Mouse (Mus musculus): ENCODE data around the gene Ano1. TPM values are rescaled to one million over a fixed set of nuclear protein-coding genes. Genes with fewer than 3 reads are reported as not detected.

Gene Ano1
- polyA plus RNA-seq, 1 experiment from 2014 or later: 22.2 TPM

DNA sequence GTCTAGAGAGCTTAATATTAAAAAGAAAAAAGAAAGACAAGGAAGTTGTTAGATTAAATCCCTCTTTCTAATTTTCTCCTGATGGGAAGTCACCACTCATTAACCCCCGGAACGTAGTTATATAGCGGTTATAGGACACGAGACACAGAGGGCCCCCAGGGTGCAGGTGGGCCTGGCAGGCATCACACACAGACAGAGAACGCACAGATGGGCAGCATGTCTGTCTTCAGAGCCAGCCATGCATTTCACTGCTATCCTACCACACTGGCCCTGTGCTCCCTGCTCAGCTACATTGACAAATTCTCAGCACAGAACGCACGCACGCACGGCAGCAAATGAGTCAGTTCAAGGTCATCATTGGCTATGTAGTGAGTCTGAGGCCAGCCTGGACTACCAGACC, 8.5 kb upstream of the Ano1 start:
- Histone ChIP-seq H3K36me3 (ENCODE audit: control insufficient read depth, insufficient read depth, low read length) (no peaks in the 10 kb centered on the region), H3K4me3 (ENCODE audit: low read depth, low read length) (no peak overlapping the region), H3K4me2 (ENCODE audit: low read depth, low read length) (no peak overlapping the region), H3K9ac (ENCODE audit: low read depth, low read length) (no peak overlapping the region), H3K4me1 (ENCODE audit: control insufficient read depth, insufficient read depth, low read length) (no peaks in the 10 kb centered on the region), H3K9me3 (ENCODE audit: control insufficient read depth, low read length) (no peaks in the 10 kb centered on the region), H3K27ac (replicated peaks; ENCODE audit: low read depth, low read length) (no peak overlapping the region), H3K27me3 (replicated peaks; ENCODE audit: control insufficient read depth, insufficient read depth, low read length) (no peaks in the 10 kb centered on the region)
- 52% methylated on average over 8 of the region's 9 CpGs for WGBS
- DNase-seq (ENCODE audit: low spot score) (no peak), ATAC-seq (ENCODE audit: low read depth) (no peak)

DNA sequence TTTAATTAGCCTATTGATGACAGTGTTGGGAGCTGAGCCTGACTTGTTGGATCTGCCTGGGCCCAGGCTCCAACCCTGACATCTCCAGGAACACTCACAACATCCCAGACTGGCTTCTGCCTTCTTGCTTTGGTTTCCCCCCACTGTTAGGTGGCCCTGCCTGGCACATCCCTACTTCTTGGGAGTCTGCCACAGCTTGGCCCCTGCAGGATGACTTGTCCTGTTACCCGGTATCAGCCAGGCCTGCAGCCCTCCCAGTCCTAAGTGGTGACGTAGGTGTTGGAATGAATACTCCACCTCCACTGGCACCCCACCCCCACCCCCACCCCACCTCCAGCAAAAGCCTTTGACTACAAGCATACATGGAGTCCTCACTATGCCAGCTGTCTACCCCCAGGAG, 7.7 kb upstream of the Ano1 start:
- H3K36me3 ChIP-seq (ENCODE audit: control insufficient read depth, insufficient read depth, low read length): no peaks in the 10 kb centered on the region
- no peak overlapping the region for H3K9ac ChIP-seq (ENCODE audit: low read depth, low read length)
- no peaks in the 10 kb centered on the region for H3K9me3 ChIP-seq (ENCODE audit: control insufficient read depth, low read length)
- 57% methylated on average over 2 of the region's 2 CpGs for WGBS
- H3K4me2 ChIP-seq (ENCODE audit: low read depth, low read length): no peak overlapping the region
- H3K4me3 ChIP-seq (ENCODE audit: low read depth, low read length): no peak overlapping the region
- no peaks in the 10 kb centered on the region for H3K4me1 ChIP-seq (ENCODE audit: control insufficient read depth, insufficient read depth, low read length)
- H3K27me3 ChIP-seq (replicated peaks; ENCODE audit: control insufficient read depth, insufficient read depth, low read length): no peaks in the 10 kb centered on the region
- DNase-seq (ENCODE audit: low spot score) (no peak), ATAC-seq (ENCODE audit: low read depth) (no peak)
- no peak overlapping the region for H3K27ac ChIP-seq (replicated peaks; ENCODE audit: low read depth, low read length)

DNA sequence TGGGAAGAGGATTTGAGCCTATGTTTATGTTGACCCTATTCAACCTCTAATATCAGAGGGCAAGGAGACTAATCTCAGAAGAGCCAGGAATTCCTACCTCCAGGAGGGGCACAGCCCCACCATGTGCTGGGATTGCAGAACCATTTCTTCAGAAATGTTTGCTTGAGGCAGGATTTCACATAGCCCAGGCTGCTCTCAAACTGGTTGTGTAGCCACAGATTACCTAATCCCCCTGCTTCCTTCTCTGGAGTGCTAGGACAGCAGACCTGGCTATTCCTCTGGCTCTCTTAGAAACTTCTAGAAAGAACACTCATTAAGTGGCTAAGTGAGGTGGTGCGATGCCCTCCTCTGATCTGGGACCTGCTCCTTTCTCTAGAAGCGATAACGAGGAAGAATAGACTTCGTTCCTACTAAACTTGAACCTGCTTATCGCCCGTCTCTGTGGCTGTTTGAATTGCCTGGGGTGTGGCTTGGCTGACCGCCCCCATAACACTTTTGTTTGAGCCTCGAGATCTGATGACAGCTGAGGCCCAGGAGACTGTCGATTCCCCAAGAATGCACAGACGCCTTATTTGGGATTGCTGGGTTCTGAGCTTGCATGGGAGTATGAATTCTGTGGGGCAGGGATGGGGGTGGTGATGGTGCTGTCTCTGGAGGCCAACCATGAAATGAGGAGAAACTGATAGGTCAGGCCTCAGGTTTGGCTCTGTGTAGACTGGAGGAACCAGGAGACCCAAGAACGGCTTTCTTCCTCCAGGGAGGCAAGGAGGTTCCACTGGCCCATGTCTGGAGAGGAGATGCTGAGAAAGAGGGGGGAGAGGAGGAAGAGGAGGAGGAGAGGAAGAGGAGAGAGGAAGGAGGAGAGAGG, 4.0 kb upstream of the Ano1 start:
- H3K36me3 ChIP-seq (ENCODE audit: control insufficient read depth, insufficient read depth, low read length): no peaks in the 10 kb centered on the region
- no peaks in the 10 kb centered on the region for H3K4me1 ChIP-seq (ENCODE audit: control insufficient read depth, insufficient read depth, low read length)
- H3K9ac ChIP-seq (ENCODE audit: low read depth, low read length): no peak overlapping the region
- WGBS: 70% methylated on average over 11 of the region's 11 CpGs
- H3K27me3 ChIP-seq (replicated peaks; ENCODE audit: control insufficient read depth, insufficient read depth, low read length): no peaks in the 10 kb centered on the region
- no peak overlapping the region for H3K4me2 ChIP-seq (ENCODE audit: low read depth, low read length)
- DNase-seq (ENCODE audit: low spot score) (no peak), ATAC-seq (ENCODE audit: low read depth) (no peak)
- H3K9me3 ChIP-seq (ENCODE audit: control insufficient read depth, low read length): no peaks in the 10 kb centered on the region
- no peak overlapping the region for H3K4me3 ChIP-seq (ENCODE audit: low read depth, low read length)
- no peak overlapping the region for H3K27ac ChIP-seq (replicated peaks; ENCODE audit: low read depth, low read length)

DNA sequence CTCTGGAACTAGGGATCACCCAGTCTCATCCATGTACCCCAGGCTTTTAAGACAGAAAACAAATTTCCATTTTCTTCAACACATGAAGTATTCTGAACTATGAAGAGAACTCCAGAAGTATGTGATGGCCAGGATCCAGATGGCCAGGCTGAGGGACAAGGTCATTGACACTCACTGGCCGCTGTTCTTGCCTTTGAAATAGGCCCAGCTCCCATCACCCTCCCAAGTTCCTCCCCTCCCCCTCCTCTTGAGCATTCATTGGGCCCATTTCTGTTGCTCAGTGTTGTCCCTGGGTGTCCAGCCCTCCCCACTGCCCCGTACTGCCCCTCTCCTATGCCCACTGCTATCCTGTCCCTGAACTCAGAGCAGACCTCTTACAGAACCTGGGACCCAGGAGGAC, 2.9 kb upstream of the Ano1 start:
- 84% methylated on average over 2 of the region's 2 CpGs for WGBS
- Histone ChIP-seq H3K9me3 (ENCODE audit: control insufficient read depth, low read length) (no peaks in the 10 kb centered on the region), H3K4me3 (ENCODE audit: low read depth, low read length) (no peak overlapping the region), H3K4me2 (ENCODE audit: low read depth, low read length) (no peak overlapping the region), H3K36me3 (ENCODE audit: control insufficient read depth, insufficient read depth, low read length) (no peaks in the 10 kb centered on the region), H3K27ac (replicated peaks; ENCODE audit: low read depth, low read length) (no peak overlapping the region), H3K9ac (ENCODE audit: low read depth, low read length) (no peak overlapping the region), H3K4me1 (ENCODE audit: control insufficient read depth, insufficient read depth, low read length) (no peaks in the 10 kb centered on the region), H3K27me3 (replicated peaks; ENCODE audit: control insufficient read depth, insufficient read depth, low read length) (no peaks in the 10 kb centered on the region)
- no peak for DNase-seq (ENCODE audit: low spot score)
- no peak for ATAC-seq (ENCODE audit: low read depth)

DNA sequence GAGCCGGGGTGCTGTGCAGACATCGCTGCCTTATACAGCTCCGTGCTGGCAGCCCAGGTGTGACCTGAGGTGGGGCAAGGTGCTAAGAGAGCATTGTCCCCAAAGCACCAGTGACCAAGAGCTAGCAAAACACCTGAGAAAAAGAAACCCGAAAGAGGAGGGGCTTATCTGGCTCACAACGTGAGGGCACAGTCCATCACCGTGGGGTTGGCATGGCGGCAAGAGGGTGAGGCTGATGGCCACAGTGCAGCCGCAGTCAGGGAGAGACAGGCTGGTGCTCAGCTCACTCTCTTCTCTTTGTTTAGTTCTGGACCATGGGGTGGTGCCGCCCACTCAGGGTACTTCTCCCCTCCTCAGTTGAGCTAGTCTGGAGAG, 1.9 kb upstream of the Ano1 start:
- Histone ChIP-seq H3K9me3 (ENCODE audit: control insufficient read depth, low read length) (no peaks in the 10 kb centered on the region), H3K36me3 (ENCODE audit: control insufficient read depth, insufficient read depth, low read length) (no peaks in the 10 kb centered on the region), H3K27me3 (replicated peaks; ENCODE audit: control insufficient read depth, insufficient read depth, low read length) (no peaks in the 10 kb centered on the region), H3K27ac (replicated peaks; ENCODE audit: low read depth, low read length) (no peak overlapping the region), H3K9ac (ENCODE audit: low read depth, low read length) (no peak overlapping the region), H3K4me3 (ENCODE audit: low read depth, low read length) (no peak overlapping the region), H3K4me2 (ENCODE audit: low read depth, low read length) (no peak overlapping the region), H3K4me1 (ENCODE audit: control insufficient read depth, insufficient read depth, low read length) (no peaks in the 10 kb centered on the region)
- 95% methylated on average over 9 of the region's 9 CpGs for WGBS
- no peak for ATAC-seq (ENCODE audit: low read depth)
- DNase-seq (ENCODE audit: low spot score): no peak

DNA sequence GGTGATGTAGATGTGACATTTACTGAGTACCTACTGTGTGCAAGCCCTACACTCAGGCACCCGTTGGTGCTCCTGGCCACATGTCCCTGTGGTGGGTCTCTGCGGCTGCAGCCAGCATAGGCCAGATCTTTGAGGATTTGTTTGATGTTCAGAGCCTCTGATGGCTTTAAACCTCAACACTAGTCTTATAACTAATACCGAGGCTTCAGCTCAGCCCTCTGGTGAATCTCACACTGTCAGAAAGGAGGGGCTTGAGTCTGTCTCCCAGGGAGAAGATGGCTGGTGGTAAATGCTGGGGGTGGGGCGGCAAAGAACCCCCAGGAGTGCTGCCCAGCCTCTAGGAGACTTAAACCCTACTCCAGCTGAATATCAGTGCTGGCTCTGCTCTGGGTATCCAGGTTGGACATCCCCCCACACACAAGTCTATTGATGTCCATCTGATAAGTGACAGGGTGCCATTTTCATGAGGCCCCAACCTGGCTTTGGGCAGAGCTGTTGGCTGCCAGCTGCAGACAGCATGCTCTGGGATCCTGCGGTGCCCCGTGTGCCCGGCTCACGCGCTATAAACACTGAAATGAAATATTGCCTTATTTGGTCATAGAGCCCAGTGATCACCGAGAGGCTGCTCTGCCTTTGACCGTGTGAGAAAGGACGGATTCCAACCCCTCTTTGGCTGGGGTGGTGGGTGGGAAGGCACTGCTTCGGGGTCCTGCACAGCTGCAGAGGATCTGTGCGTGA, 1.3 kb upstream of the Ano1 start:
- H3K4me1 ChIP-seq (ENCODE audit: control insufficient read depth, insufficient read depth, low read length): no peaks in the 10 kb centered on the region
- H3K4me3 ChIP-seq (ENCODE audit: low read depth, low read length): no peak overlapping the region
- H3K4me2 ChIP-seq (ENCODE audit: low read depth, low read length): no peak overlapping the region
- H3K9me3 ChIP-seq (ENCODE audit: control insufficient read depth, low read length): no peaks in the 10 kb centered on the region
- 65% methylated on average over 14 of the region's 14 CpGs for WGBS
- H3K27me3 ChIP-seq (replicated peaks; ENCODE audit: control insufficient read depth, insufficient read depth, low read length): no peaks in the 10 kb centered on the region
- no peaks in the 10 kb centered on the region for H3K36me3 ChIP-seq (ENCODE audit: control insufficient read depth, insufficient read depth, low read length)
- ATAC-seq (ENCODE audit: low read depth) (no peak), DNase-seq (ENCODE audit: low spot score) (no peak)
- H3K9ac ChIP-seq (ENCODE audit: low read depth, low read length): no peak overlapping the region
- no peak overlapping the region for H3K27ac ChIP-seq (replicated peaks; ENCODE audit: low read depth, low read length)

DNA sequence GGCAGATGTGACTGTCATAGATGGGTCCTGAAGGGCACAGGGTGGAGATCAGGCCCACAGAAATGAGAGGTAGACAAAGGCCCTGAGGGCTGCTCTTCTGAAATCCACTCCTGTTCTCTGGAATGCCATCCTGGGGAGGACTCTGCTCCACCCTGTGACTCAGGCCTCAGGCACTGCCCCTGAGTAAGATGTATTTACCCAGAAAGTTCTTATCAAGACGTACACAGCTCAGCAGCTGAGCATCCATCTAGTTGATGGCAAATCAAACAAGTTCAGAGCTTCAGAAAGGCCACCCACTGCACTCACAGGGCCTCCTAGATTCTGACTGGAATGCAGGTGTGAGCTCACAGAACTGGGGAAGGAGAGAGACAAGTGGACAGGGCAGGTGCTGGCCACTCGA, 4.0 kb downstream of the Ano1 start:
- Histone ChIP-seq H3K27me3 (replicated peaks; ENCODE audit: control insufficient read depth, insufficient read depth, low read length) (no peaks in the 10 kb centered on the region), H3K27ac (replicated peaks; ENCODE audit: low read depth, low read length) (no peak overlapping the region), H3K36me3 (ENCODE audit: control insufficient read depth, insufficient read depth, low read length) (no peaks in the 10 kb centered on the region), H3K9ac (ENCODE audit: low read depth, low read length) (no peak overlapping the region), H3K9me3 (ENCODE audit: control insufficient read depth, low read length) (no peaks in the 10 kb centered on the region), H3K4me3 (ENCODE audit: low read depth, low read length) (no peak overlapping the region), H3K4me2 (ENCODE audit: low read depth, low read length) (no peak overlapping the region), H3K4me1 (ENCODE audit: control insufficient read depth, insufficient read depth, low read length) (no peaks in the 10 kb centered on the region)
- no peak for ATAC-seq (ENCODE audit: low read depth)
- 51% methylated on average over 2 of the region's 2 CpGs for WGBS
- DNase-seq (ENCODE audit: low spot score): no peak

DNA sequence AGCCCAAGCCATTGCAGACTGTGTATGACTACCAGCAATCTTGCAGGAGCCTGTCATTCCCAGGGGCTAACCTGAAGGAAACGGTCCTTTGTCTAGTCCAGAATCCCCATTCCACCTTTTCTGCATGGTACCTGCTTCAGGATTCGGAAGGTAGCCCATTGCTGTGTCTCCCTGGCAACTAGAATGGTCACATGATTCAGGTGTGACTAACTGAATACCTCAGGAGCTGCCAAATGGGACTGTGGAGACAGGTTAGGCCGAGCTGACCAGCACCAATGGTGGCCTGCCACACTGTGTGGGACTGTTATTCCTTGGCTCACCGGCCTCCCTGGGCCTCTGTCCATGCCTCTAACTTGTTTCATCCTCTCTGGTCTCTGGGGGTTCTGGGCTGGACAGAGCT, 5.3 kb downstream of the Ano1 start:
- Histone ChIP-seq H3K36me3 (ENCODE audit: control insufficient read depth, insufficient read depth, low read length) (no peaks in the 10 kb centered on the region), H3K4me2 (ENCODE audit: low read depth, low read length) (no peak overlapping the region), H3K27ac (replicated peaks; ENCODE audit: low read depth, low read length) (no peak overlapping the region), H3K9me3 (ENCODE audit: control insufficient read depth, low read length) (no peaks in the 10 kb centered on the region), H3K9ac (ENCODE audit: low read depth, low read length) (no peak overlapping the region), H3K27me3 (replicated peaks; ENCODE audit: control insufficient read depth, insufficient read depth, low read length) (no peaks in the 10 kb centered on the region), H3K4me1 (ENCODE audit: control insufficient read depth, insufficient read depth, low read length) (no peaks in the 10 kb centered on the region), H3K4me3 (ENCODE audit: low read depth, low read length) (no peak overlapping the region)
- DNase-seq (ENCODE audit: low spot score) (no peak), ATAC-seq (ENCODE audit: low read depth) (no peak)
- 79% methylated on average over 4 of the region's 4 CpGs for WGBS

DNA sequence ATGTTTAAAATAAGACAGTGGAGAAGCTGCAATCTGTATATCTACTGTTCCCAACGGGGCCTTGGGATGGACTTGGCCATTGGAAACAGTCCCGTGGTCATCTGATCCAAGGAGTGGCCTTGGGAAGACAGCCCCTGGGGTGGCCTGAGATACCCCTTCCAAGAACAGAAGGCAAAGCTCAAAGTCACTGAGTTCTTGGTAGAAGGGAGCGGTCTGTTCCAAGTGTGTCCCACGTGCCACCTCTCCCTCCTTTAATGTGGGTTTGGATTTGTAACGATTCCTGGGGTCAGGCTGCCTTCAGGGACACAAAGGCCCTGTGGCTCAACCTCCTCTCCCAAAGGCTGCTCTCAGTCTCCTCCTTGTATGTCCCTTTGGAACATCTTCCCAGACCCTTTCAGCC, 7.9 kb downstream of the Ano1 start:
- ATAC-seq (ENCODE audit: low read depth) (no peak), DNase-seq (ENCODE audit: low spot score) (no peak)
- 81% methylated on average over 5 of the region's 5 CpGs for WGBS
- Histone ChIP-seq H3K4me3 (ENCODE audit: low read depth, low read length) (no peak overlapping the region), H3K36me3 (ENCODE audit: control insufficient read depth, insufficient read depth, low read length) (no peaks in the 10 kb centered on the region), H3K27me3 (replicated peaks; ENCODE audit: control insufficient read depth, insufficient read depth, low read length) (no peaks in the 10 kb centered on the region), H3K9me3 (ENCODE audit: control insufficient read depth, low read length) (no peaks in the 10 kb centered on the region), H3K27ac (replicated peaks; ENCODE audit: low read depth, low read length) (no peak overlapping the region), H3K9ac (ENCODE audit: low read depth, low read length) (no peak overlapping the region), H3K4me1 (ENCODE audit: control insufficient read depth, insufficient read depth, low read length) (no peaks in the 10 kb centered on the region), H3K4me2 (ENCODE audit: low read depth, low read length) (no peak overlapping the region)

Data from embryonic facial prominence, embryonic 14.5 days (tissue).